Mouse (Mus musculus) forebrain, embryonic 15.5 days (tissue): ENCODE measurements around the gene Atpaf1. TPM values are rescaled to one million over a fixed set of nuclear protein-coding genes. Genes with fewer than 3 reads are reported as not detected.

Experiments
- ATAC-seq: fragments of 200-750 bp; cut with Nextera tagmentation; replicated peaks from 2 replicates; pipeline ENCODE4 v1.8.0; 2017; ENCODE audit warnings: mild to moderate bottlenecking, moderate TSS enrichment, moderate library complexity
- H3K27ac ChIP-seq: fragments of 300-500 bp; sonication (generic); replicated peaks from 2 replicates; pipeline ENCODE4 v1.5.1; 2015; ENCODE audit warnings: mild to moderate bottlenecking, inconsistent platforms
- H3K27me3 ChIP-seq: fragments of 300-500 bp; sonication (generic); 2 replicates; pipeline ENCODE4 v1.6.1; 2015; ENCODE audit warnings: inconsistent platforms
- H3K36me3 ChIP-seq: fragments of 300-500 bp; sonication (generic); 2 replicates; pipeline ENCODE4 v1.6.1; 2015; ENCODE audit warnings: mild to moderate bottlenecking, inconsistent platforms
- H3K4me1 ChIP-seq: fragments of 300-500 bp; sonication (generic); 2 replicates; pipeline ENCODE4 v1.6.1; 2015; ENCODE audit warnings: inconsistent platforms
- H3K4me2 ChIP-seq: fragments of 300-500 bp; sonication (generic); replicated peaks from 2 replicates; pipeline ENCODE4 v1.6.1; 2015; ENCODE audit warnings: mild to moderate bottlenecking, inconsistent platforms
- H3K4me3 ChIP-seq: fragments of 300-500 bp; sonication (generic); 2 replicates; pipeline ENCODE4 v1.5.1; 2015; ENCODE audit warnings: mild to moderate bottlenecking, inconsistent platforms
- H3K9ac ChIP-seq: fragments of 300-500 bp; sonication (generic); replicated peaks from 2 replicates; pipeline ENCODE4 v1.6.1; 2015; ENCODE audit warnings: mild to moderate bottlenecking, inconsistent platforms
- H3K9me3 ChIP-seq: fragments of 300-500 bp; sonication (generic); 2 replicates; pipeline ENCODE4 v1.6.1; 2016; ENCODE audit warnings: inconsistent platforms
- WGBS: fragments of 180-500 bp; shearing (Covaris S2); methylation state at CpG from one replicate; pipeline ENCODE4 v1.1.7; 2015; ENCODE audit warnings: mixed read lengths; 5-methylcytosine and 5-hydroxymethylcytosine counted together
- polyA plus RNA-seq: library from polyadenylated mRNA; unstranded; fragments of >200 nt; fragmentation: Nextera tagmentation; extraction: Ambion mirVana; gene quantifications from 2 replicates; pipeline ENCODE4 v1.2.1, GENCODE M21; 2015

Atpaf1 gene
- polyA plus RNA-seq, 1 experiment from 2014 or later, result 34.6 TPM

DNA sequence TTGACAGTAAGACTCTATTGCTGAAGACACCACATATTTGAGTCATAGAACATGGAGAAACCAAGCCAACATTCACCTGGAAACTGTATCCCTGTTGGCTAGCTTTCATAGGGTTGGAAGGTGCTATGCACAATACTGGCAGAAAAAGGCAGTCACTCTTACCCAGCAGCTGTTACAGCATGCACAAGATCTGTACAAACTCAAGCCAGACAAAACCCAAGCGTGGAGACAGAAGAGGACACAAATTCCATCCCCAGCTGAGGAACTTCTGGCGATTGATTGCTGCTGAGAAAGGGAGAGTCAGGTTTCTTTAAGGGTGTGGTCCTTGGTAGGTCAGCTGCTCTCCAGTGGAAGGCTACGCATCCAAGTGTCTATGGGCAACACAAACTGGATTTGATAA is 35.6 kb downstream of the Atpaf1 start:
- ATAC-seq, result no peak
- Histone ChIP-seq H3K9ac (no peak overlapping the region), H3K9me3 (no peaks in the 10 kb centered on the region), H3K4me2 (no peak overlapping the region), H3K27me3 (no peaks in the 10 kb centered on the region), H3K27ac (no peak overlapping the region), H3K4me3 (no peak overlapping the region), H3K4me1 (no peaks in the 10 kb centered on the region), H3K36me3 (0 out of 2 replicates have a peak, but pooled peaks cover 2% of the 10 kb centered on the region)
- WGBS, result 82% methylated on average over 3 of the region's 3 CpGs

DNA sequence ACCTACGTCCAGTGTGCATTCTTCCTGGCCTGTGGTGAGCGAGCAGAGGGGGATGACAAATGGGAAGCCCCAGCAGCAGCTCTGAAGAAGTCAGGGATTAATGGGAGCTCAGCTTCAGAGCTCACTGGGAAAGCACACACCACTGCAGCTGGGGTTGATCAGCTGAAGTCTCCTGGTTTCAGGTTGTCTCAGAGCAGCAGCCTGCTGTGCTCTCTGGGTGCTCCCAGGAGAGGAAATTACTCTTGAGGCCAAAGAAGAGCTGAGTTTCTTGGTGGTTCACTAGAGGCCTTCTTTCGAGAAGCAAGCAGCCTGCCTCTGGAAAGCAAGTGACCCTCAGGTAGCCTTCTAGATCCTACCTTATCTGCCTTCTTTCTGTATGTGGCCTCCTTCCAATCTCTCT is 36.3 kb downstream of the Atpaf1 start:
- H3K4me2 ChIP-seq, result no peak overlapping the region
- no peak overlapping the region for H3K9ac ChIP-seq
- H3K9me3 ChIP-seq, result no peaks in the 10 kb centered on the region
- WGBS, result 78% methylated on average over 3 of the region's 3 CpGs
- H3K4me1 ChIP-seq, result no peaks in the 10 kb centered on the region
- no peaks in the 10 kb centered on the region for H3K36me3 ChIP-seq
- H3K27me3 ChIP-seq, result no peaks in the 10 kb centered on the region
- no peak for ATAC-seq
- no peak overlapping the region for H3K27ac ChIP-seq
- no peak overlapping the region for H3K4me3 ChIP-seq

DNA sequence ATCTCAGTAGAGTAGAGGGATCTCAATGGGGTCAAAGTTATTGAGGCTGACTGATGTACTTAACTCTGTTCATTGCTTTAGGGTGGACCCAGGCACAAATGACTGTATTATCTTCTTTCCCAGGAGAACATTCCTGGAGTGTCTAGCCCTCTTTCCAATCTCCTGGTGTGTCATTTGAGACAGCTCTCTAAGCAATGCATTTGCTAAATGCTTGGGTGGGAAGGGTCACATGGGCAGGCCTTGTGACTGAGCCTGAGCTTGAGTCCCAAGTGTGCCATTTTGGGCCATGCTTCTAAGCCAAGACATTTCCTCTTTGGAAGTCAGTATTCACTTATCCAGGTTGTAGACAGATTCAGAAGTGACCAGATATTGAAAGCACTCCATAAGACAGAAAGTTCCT is 36.8 kb downstream of the Atpaf1 start:
- Histone ChIP-seq H3K36me3 (no peaks in the 10 kb centered on the region), H3K4me1 (no peaks in the 10 kb centered on the region), H3K4me3 (no peak overlapping the region), H3K9ac (no peak overlapping the region), H3K4me2 (no peak overlapping the region), H3K27ac (no peak overlapping the region), H3K27me3 (no peaks in the 10 kb centered on the region), H3K9me3 (no peaks in the 10 kb centered on the region)
- ATAC-seq, result no peak

DNA sequence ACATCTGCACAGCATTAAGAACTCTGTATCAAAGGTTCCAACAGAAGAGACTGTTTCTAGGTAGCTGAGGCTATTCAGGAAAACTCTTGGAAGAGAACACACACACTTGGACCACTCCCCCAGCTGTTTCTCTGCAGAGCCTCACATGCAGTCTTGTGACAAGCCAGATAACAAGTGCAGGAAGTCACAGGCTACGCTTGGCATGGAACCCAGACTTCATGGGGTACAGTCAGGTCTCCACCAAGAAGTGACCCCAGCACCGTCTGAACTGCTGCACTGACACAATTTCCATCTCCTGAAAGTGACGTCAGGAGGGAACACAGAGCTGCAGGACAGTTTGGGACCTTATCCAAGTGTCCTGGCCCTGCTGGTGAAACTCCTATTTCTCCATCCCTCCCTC is 37.3 kb downstream of the Atpaf1 start:
- 71% methylated on average over 3 of the region's 3 CpGs for WGBS
- no peak for ATAC-seq
- H3K4me1 ChIP-seq, result no peaks in the 10 kb centered on the region

DNA sequence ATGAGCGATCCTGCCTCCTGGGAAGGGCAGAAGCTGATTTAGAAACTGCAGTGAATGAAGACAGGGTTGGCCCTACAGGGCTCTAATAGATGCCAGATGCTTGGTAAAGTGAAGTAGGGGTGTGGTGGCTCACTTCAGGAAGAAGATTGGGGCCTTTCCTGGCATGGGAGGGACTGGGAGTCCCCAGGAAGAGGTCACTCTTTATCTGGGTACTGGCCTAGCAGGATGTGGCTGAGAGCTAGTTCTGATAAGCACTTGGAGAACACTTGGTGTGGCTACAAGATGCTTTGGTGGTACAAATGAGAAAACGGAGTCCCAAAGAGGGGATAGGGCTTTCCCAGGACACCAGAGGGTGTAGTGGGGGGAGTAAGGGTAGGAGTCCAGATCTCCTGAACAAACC is 39.6 kb downstream of the Atpaf1 start:
- no peak for ATAC-seq
- Histone ChIP-seq H3K27ac (no peak overlapping the region), H3K36me3 (no peaks in the 10 kb centered on the region), H3K9ac (no peak overlapping the region), H3K4me1 (peaks cover 13% of the 10 kb centered on the region), H3K4me3 (no peak overlapping the region), H3K9me3 (no peaks in the 10 kb centered on the region), H3K27me3 (no peaks in the 10 kb centered on the region), H3K4me2 (no peak overlapping the region)
- 78% methylated on average over 2 of the region's 2 CpGs for WGBS

More for the DNA sequence above, 37.3 kb downstream of the Atpaf1 start:
- H3K27me3 ChIP-seq, result no peaks in the 10 kb centered on the region
- H3K4me2 ChIP-seq, result no peak overlapping the region
- H3K36me3 ChIP-seq, result no peaks in the 10 kb centered on the region
- no peak overlapping the region for H3K27ac ChIP-seq
- H3K9ac ChIP-seq, result no peak overlapping the region
- H3K4me3 ChIP-seq, result no peak overlapping the region
- no peaks in the 10 kb centered on the region for H3K9me3 ChIP-seq

DNA sequence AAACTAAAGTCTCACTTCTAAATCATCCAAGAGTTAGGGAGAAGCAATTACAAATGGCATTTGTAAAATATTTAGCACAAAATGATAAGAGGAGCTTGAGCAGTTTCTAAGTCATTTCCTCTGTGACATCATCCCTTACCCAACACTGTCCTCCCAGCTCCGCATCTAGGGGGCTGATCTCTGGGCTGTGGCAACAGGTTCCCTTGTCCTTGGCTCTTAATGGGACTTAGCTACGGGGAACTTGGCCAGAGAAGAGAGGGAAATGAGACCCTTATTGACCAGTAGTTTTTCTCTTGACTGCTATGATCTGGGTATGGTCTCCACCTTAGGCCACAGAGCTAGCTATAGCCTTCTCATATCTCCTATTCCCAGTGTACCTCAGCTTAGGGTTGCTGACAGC is 40.7 kb downstream of the Atpaf1 start:
- no peaks in the 10 kb centered on the region for H3K36me3 ChIP-seq
- H3K27me3 ChIP-seq, result no peaks in the 10 kb centered on the region
- H3K4me1 ChIP-seq, result peaks cover 13% of the 10 kb centered on the region
- ATAC-seq, result no peak
- no peak overlapping the region for H3K27ac ChIP-seq
- H3K4me3 ChIP-seq, result no peak overlapping the region
- no peak overlapping the region for H3K4me2 ChIP-seq
- H3K9ac ChIP-seq, result no peak overlapping the region
- no peaks in the 10 kb centered on the region for H3K9me3 ChIP-seq
- WGBS, result 81% methylated on average over 2 of the region's 2 CpGs

DNA sequence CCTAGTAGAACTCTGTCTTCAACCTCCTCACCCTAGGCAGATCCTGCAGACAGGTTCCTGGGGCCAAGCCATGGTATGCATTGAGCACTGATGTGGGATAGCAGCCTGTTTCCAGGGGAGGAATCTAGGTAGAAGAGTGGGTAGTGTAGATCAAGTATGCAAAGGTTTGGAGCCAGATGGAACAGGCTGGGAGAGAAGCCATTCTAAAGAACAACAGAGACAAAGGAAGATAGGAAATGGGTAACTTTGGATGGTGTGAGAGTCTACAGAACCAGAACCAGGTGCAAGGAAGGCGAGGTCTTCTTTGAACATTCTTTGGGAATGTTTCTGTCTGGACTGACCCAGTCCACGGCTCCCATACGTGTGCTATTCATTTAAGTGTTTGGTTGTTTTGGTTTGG is 42.5 kb downstream of the Atpaf1 start:
- H3K4me1 ChIP-seq, result peaks cover 13% of the 10 kb centered on the region
- H3K4me3 ChIP-seq, result no peak overlapping the region; the same call in 1 of the 2 replicates
- H3K27me3 ChIP-seq, result no peaks in the 10 kb centered on the region
- no peak for ATAC-seq
- H3K4me2 ChIP-seq, result peak overlapping the region; percentile 90
- no peak overlapping the region for H3K9ac ChIP-seq
- 69% methylated on average over 3 of the region's 3 CpGs for WGBS
- H3K27ac ChIP-seq, result no peak overlapping the region
- no peaks in the 10 kb centered on the region for H3K36me3 ChIP-seq
- no peaks in the 10 kb centered on the region for H3K9me3 ChIP-seq

DNA sequence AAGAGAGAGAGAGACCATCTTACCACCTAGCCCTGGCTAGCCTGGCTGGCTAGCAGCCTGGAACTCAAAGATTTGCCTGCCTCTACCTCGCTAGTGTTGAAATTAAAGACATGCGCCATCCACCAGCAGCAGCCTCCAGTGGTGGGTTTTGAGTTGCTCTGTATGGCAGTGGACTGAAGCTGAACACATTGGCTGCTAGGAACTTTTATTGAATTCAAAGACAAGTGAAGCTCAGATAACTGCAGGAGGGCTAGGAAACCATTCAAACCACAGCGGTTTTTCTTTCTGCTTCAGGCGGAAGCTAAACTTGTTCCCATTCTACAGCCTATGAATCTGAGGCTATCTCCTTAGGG is 42.9 kb downstream of the Atpaf1 start:
- peak overlapping the region; percentile 38; the same call in 1 of the 2 replicates for H3K27ac ChIP-seq
- H3K9me3 ChIP-seq, result no peaks in the 10 kb centered on the region
- peaks cover 13% of the 10 kb centered on the region for H3K4me1 ChIP-seq
- H3K36me3 ChIP-seq, result no peaks in the 10 kb centered on the region
- WGBS, result 3% methylated on average over 4 of the region's 4 CpGs
- peak overlapping the region; percentile 63 for H3K9ac ChIP-seq
- H3K4me3 ChIP-seq, result peak overlapping the region; percentile 68
- ATAC-seq, result peak; percentile 18; the same call in 1 of the 2 replicates
- peak overlapping the region; percentile 90 for H3K4me2 ChIP-seq
- H3K27me3 ChIP-seq, result no peaks in the 10 kb centered on the region

DNA sequence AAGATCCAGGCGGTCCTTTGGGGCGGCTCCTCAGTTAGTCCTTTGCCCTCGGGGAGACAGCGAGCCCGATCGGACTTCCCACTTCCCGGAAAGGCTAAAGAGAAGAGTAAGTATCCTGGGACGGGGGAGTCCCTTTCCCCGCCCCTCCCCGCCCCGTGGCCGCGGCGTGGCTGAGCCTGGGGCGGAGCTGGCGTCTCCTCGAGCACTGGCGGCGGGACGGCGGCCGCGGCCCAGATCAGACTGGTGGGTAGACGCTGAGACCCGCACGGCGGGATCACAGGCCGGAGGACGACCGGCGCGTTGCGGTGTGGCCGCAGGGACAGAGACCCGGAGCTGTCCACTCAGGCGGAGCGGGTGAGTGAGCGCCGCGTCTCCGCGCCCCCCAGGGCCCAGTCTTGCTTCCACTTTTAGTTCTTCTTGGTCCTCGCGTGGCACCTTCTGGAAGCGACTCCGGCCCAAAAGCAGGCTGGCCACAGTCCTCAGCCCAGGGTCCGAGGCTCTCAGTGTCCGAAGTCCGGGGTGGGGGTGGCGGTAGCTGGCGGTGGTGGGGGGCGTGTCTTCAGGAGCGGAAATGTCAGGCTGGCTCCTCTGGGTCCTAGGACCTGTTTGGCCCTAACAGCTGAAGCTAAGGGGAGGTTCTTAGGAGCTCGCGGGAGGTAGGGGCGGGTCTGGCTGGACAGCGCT is 43.4 kb downstream of the Atpaf1 start, which contains the start of gene Mob3c:
Gene Mob3c, plus strand, starts transcription at position 205 of the 684 bp plus-strand sequence.
- Histone ChIP-seq H3K9me3 (no peaks in the 10 kb centered on the region), H3K27ac (peak within 1 kb of the TSS; percentile 38)
- under 1% methylated on average over 55 of the region's 57 CpGs for WGBS

DNA sequence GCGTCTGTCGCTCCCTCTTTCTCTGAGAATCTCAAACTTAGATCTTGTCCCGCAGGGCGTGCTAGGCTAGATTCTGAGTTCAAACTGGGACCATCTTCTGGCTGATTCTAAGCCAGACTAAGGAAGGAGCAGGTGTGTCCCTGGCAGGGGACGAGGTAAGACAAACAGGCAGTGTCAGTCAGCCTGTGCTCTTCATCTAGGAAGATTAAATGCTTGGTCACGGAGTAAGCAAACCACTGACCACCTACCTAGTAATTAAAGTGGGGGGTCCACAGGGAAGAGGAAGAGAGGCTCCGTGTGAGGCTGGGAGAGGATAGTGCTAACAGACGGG is 43.9 kb downstream of the Atpaf1 start:
- H3K4me1 ChIP-seq, result peaks cover 13% of the 10 kb centered on the region
- H3K9me3 ChIP-seq, result no peaks in the 10 kb centered on the region
- H3K9ac ChIP-seq, result peak overlapping the region; percentile 63
- H3K36me3 ChIP-seq, result no peaks in the 10 kb centered on the region
- peak overlapping the region; percentile 68 for H3K4me3 ChIP-seq
- 5% methylated on average over 8 of the region's 8 CpGs for WGBS
- no peaks in the 10 kb centered on the region for H3K27me3 ChIP-seq
- no peak overlapping the region for H3K27ac ChIP-seq
- peak overlapping the region; percentile 90 for H3K4me2 ChIP-seq
- ATAC-seq, result no peak; the same call in none of the 2 replicates

More for the DNA sequence above, 43.4 kb downstream of the Atpaf1 start, which contains the start of gene Mob3c:
- H3K36me3 ChIP-seq, result no peaks in the 10 kb centered on the region
- peak; percentile 85 for ATAC-seq
- H3K9ac ChIP-seq, result peak within 1 kb of the TSS; percentile 63
- H3K4me3 ChIP-seq, result peak within 1 kb of the TSS; percentile 68
- peaks cover 13% of the 10 kb centered on the region for H3K4me1 ChIP-seq
- no peaks in the 10 kb centered on the region for H3K27me3 ChIP-seq
- H3K4me2 ChIP-seq, result peak within 1 kb of the TSS; percentile 90

DNA sequence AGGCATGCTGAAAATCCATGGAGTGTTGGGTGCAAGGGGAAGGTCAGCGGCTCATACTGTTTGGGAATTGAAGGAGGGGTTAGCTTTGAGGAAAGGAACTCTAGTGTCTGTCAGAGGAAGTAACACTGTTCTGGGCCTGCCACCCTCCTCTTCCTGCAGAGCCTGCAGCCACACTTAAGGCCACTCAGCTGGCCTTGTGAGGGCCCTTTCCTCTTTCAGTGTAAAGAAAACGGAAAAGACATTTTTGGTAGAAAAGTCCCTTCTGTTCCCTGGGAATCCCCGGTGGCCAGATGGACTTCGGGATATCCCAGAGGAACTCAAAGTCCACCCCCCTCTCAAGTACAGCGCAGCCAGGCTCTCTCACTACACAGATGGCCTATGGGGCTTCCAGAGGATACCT is 45.9 kb downstream of the Atpaf1 start:
- no peak overlapping the region for H3K27ac ChIP-seq
- WGBS, result 87% methylated on average over 5 of the region's 5 CpGs
- peaks cover 13% of the 10 kb centered on the region for H3K4me1 ChIP-seq
- ATAC-seq, result no peak
- no peak overlapping the region for H3K4me2 ChIP-seq
- no peak overlapping the region for H3K4me3 ChIP-seq
- H3K27me3 ChIP-seq, result no peaks in the 10 kb centered on the region
- H3K36me3 ChIP-seq, result no peaks in the 10 kb centered on the region
- no peaks in the 10 kb centered on the region for H3K9me3 ChIP-seq
- no peak overlapping the region for H3K9ac ChIP-seq

DNA sequence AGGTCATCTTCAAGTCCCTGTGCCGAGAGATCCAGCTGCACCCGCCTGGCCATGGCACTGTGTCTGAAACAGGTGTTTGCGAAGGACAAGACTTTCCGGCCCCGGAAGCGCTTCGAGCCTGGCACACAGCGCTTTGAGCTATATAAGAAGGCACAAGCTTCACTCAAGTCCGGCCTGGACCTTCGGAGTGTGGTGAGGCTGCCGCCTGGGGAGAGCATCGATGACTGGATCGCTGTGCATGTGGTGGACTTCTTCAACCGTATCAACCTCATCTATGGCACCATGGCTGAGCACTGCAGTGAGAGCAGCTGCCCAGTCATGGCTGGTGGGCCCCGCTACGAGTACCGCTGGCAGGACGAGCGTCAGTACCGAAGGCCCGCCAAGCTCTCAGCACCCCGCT is 46.6 kb downstream of the Atpaf1 start:
- 95% methylated on average over 22 of the region's 22 CpGs for WGBS
- H3K4me2 ChIP-seq, result no peak overlapping the region

DNA sequence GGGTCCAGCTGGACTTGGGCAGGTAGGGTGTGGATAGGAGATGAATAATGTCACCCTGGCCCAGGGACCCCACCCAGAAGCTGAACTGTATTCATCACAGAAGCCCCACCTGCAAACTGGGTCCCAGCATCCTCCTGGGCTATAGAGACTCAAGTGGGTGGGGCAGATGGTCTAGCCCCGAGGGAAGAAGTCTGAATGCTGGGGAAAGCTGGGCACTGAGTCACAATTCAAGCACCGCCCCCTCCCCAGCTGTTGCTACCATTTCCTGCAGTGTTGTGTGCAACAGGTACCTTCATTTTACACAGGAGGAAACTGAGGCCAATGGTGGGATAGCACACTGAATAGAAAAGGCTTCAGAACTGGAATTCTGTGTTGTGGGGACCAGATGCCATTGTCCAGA is 47.4 kb downstream of the Atpaf1 start:
- Histone ChIP-seq H3K4me2 (no peak overlapping the region), H3K36me3 (no peaks in the 10 kb centered on the region), H3K27ac (no peak overlapping the region), H3K4me3 (no peak overlapping the region), H3K27me3 (no peaks in the 10 kb centered on the region), H3K4me1 (peaks cover 13% of the 10 kb centered on the region), H3K9ac (no peak overlapping the region), H3K9me3 (no peaks in the 10 kb centered on the region)
- ATAC-seq, result no peak
- WGBS, result 54% methylated on average over 2 of the region's 2 CpGs

More for the DNA sequence above, 46.6 kb downstream of the Atpaf1 start:
- Histone ChIP-seq H3K9ac (no peak overlapping the region), H3K36me3 (no peaks in the 10 kb centered on the region), H3K4me3 (no peak overlapping the region), H3K4me1 (peaks cover 13% of the 10 kb centered on the region), H3K27ac (no peak overlapping the region), H3K27me3 (no peaks in the 10 kb centered on the region), H3K9me3 (no peaks in the 10 kb centered on the region)
- ATAC-seq, result no peak
